Mouse (Mus musculus) cortical plate, adult 2 months (tissue): ENCODE measurements around the gene Nid2.

ENCODE experiments used
- CTCF ChIP-seq: fragments of 200-500 bp; IDR thresholded peaks from 2 replicates; pipeline ENCODE4 v1.5.1; 2011; ENCODE audit warnings: mild to moderate bottlenecking, control low read depth, low read length; ENCODE audit not compliant: insufficient read depth; ENCODE audit errors: extremely low read depth
- POLR2A ChIP-seq: fragments of 200-500 bp; IDR thresholded peaks from 2 replicates; pipeline ENCODE4 v1.6.1; 2011; ENCODE audit warnings: mild to moderate bottlenecking, low read length, control low read depth; ENCODE audit not compliant: insufficient read depth; ENCODE audit errors: extremely low read depth

- TF ChIP-seq CTCF (no peak), POLR2A (no peak)
Measured at GRCm38 (mm10) chr14:19746232-19746631, 4.8 kb upstream of the Nid2 start.
